Mouse (Mus musculus) left cerebral cortex, postnatal 4 days (tissue): ENCODE data around the gene Cfdp1. TPM values are rescaled to one million over a fixed set of nuclear protein-coding genes. Genes with fewer than 3 reads are reported as not detected.
A peak's percentile ranks its signal among the peaks of the same experiment; 100 is the strongest.
"Not testable (repeated sequence)": the region's sequence is repeated elsewhere in the genome, so short reads cannot be mapped to it uniquely, and the experiment has no call there.

Experiments used
- DNase-seq: peaks from one replicate; pipeline ENCODE4 v3.0.0-alpha.2; 2022
- intact Hi-C: fragments of 180-260 bp; cut with DNase I; formaldehyde crosslinking; loops from one replicate; pipeline ENCODE4 v1.15.1; 2025
- total RNA-seq, 2 experiments: library from RNA; stranded (reverse); gene quantifications; 2 replicates each; pipeline ENCODE4 v1.2.3; 2021

Cfdp1 gene
- total RNA-seq, 2 experiments from 2014 or later, result 110 to 114 TPM

DNA sequence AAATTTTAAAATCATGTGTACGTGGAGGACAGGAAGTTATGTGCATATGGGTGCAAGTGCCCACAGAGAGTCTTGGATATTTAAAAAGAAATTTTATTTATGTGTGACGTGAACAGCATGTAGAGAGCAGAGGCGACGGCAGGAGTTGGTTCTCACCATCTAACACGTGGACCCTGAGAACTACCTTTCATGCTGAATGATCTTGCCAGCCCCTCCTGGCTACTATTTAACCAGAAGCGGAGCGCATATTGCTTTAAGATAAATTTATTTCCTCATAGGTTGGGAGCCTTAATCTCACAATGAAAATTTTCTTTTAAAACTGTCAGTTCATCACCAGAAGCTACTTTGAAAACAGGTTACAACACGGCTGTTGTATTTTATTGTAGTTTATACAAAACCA is 10.6 kb upstream of the Cfdp1 start:
- intact Hi-C loops, result no loop called here
- no peak for DNase-seq

DNA sequence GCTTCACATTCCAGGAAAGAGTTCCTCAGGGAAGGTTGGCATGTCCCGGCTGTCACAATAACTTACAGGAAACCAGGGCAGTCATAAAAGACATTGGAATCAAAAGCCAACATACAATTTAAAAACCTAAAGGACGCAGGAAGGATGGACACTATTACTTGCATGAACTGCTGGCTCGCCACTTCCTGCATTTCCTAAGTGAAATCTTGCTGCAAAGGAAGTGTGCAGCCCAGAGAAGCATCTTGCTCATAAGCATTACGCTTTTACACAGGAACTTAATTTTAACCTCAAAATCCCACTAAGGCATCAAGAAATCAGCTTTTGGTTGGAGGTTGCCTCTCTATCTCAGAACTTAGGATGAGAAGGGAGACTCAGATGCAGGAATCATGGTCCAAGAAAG is 9.2 kb upstream of the Cfdp1 start:
- DNase-seq, result no peak
- intact Hi-C loops, result no loop called here

DNA sequence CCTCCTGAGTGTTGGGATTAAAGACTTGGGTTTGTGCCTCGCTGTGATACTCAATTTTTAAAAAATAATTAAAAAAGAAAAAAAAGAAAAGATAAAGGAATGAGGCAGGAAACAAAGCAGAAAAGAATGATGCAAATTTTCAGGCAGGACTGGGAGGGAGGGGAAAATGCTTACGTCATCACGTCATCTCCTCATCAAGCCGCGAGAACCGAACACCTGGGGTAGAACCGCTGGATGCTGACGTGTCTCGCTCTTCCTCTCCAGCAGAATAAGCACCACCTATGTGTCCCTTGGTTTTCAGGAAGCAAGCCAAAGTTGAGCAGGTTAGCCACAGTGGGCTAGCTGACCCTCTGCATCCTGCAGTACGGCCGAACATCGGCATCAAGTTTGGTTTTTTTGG is 1.9 kb upstream of the Cfdp1 start:
- intact Hi-C loops, result no loop called here
- DNase-seq, result no peak

DNA sequence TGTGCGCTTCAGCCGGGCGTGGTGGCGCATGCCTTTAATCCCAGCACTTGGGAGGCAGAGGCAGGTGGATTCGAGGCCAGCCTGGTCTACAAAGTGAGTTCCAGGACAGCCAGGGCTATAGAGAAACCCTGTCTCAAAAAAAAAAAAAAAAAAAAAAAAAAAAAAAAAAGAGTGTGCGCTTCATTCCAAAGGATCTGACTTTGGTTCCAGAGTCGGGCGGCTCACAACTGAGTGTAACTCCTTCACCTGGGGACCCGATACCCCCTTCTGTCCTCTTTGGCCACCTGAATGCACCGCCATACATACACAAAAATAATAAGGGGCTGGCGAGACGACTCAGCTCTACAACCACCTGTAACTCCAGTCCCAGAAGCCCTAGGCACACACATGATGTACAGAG is 872 bp downstream of the Cfdp1 start:
- DNase-seq, intact Hi-C loops: not testable (repeated sequence)

DNA sequence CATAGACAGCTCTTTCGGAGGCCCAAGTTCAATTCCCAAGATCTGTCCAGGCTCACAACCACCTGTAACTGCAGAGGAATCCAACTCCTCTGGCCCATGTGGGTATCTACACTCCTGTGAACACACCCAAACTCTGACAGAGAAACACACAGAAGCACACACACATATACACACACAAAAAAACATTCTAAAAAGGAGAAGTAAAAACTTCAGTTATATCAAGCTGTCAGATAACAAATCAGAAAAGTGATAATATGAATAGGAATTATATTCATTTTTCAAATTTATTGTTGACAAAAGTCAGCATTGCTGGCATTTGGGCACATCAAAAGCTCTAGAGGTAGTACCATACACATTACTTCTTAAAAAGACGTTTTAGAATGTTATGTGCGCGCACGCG is 7.3 kb downstream of the Cfdp1 start:
- intact Hi-C loops, result no loop called here
- no peak for DNase-seq

DNA sequence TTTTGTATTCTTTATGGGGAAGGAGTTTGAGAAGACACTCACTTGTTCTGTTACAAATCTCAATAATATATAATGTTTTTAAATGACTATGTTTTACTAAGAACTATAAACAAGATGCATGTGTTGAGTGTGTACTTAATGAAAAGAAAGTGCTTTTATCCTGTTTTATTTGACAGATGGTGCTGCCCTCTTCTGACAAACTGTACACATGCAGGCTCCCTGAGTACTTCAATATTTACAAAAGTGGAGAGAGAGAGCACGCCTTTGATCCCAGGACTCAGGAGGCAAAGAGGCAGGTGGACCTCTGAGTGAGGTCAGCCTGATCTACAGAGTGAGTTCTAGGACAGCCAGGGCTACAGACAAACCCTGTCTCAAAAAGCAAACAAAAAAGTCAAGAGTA is 18.6 kb downstream of the Cfdp1 start:
- DNase-seq, result no peak
- intact Hi-C loops, result no loop called here

DNA sequence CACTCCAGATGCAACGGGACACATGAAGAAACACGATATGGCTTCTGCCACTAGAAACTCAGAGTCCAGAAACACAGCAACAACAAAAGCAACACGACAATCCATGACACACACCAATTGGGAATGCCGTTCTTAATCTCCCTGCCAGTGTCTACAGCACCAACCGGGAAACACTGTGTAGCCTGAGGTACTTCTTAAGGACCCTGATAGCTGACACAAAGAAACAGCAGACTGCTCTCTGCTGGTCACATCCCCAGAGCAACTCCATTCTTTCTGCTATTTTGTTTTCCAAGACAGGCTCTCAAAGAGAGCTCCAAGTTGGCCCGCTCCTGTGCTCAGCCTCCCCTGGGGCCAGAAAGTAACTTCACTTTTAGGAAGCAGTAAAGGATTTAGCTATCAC is 20.1 kb downstream of the Cfdp1 start:
- intact Hi-C loops, result loop anchor here (5.0 kb wide), 1 partner anchor 157 kb away; no protein-coding TSS in a partner anchor

DNA sequence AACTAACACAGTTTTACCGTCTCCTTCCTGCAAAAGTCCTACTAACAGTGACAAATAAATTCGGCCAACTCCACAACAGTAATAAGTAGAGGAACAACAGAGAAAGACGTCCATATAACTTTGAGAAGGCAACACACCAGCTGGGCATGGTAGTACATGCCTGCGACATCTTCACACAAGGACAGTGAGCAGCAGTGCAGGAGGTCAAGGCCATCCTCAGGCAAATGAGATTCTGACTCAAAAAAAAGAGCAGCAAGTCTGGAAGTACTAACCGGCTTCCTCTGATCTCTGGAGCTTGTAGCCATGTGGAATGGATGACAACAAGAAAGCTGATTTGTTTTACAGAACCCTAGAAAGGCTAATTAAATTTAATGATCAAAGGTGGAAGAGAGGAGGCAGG is 21.1 kb downstream of the Cfdp1 start:
- intact Hi-C loops, result loop anchor here (5.0 kb wide), 1 partner anchor 156 kb away; no protein-coding TSS in a partner anchor
- DNase-seq, result no peak

More for the DNA sequence above, 20.1 kb downstream of the Cfdp1 start:
- no peak for DNase-seq

DNA sequence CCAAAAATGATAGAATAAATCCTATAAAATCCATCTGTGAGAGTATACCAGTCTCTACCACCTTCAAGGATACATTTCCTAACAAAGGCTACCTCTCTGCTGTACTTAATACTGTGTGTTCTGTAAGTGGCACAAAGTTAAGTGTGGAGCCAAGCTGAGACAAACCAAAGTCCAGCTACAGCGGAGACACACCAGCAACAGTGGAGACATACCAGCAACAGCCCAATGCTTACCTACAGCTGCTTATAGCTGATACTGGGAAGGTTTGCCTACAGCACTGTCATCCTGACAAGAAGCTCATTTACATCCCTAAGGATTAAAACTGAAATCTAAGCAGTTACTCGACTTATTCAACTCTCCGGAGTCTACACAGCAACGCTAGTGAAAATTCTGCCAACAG is 22.1 kb downstream of the Cfdp1 start:
- DNase-seq, result no peak
- intact Hi-C loops, result loop anchor here (5.0 kb wide), 1 partner anchor 155 kb away; no protein-coding TSS in a partner anchor

DNA sequence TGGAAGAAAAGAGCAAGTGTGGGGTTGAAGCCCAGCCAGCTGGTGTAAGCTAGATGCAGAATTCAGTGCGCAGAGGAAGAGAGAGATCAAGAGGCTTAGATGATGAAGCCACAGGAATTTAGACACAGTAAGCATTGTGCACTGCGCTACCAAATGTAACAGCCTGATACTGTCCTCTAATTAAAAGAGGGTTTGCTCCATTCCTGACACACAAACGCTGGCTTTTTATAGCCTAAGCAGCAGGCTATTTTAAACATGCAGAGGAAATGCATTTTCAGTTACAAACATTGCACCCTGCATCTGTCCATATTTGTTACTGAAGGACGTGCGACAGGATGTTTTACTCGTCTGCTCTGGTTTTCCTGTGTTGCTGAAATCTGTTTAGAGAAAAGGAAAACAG is 25.5 kb downstream of the Cfdp1 start:
- no peak for DNase-seq

DNA sequence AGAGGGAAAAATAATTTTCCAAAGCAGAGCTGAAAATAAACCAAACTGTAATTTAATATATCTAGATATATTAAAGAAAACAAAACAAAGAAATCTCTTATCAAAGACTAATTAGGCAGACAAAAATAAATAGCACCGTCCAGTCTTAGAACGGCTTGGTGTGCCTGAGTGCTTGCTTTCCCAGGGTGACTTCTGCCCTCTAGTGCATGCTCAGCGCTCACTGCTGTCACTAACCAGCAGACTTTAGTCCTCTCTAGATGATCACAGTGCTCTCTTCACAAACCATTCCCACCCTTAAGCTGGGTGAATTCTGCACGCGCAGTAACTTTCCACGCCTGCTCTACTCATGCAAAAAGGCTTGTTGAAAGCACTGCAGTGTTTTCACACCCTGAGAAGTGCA is 28.9 kb downstream of the Cfdp1 start:
- intact Hi-C loops, result no loop called here
- DNase-seq, result peak; percentile 30

More for the DNA sequence above, 25.5 kb downstream of the Cfdp1 start:
- intact Hi-C loops, result no loop called here

DNA sequence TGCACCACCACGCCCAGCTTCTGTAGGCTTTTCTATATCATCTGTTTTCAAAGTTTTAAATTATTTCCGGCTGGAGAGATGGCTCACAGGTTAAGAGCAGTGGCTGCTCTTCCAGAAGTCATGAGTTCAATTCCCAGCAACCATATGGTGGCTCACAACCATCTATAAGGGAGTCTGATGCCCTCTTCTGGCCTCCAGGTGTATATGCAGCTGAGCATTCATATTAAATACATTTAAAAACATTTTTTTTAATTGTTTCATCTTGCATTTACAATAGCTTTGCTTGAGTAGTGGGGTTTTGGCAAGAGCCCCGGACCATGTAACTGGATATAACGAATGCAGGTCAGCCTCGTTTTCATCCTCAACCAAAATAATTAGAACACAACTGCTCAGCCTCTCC is 29.8 kb downstream of the Cfdp1 start:
- no peak for DNase-seq
- intact Hi-C loops, result no loop called here

DNA sequence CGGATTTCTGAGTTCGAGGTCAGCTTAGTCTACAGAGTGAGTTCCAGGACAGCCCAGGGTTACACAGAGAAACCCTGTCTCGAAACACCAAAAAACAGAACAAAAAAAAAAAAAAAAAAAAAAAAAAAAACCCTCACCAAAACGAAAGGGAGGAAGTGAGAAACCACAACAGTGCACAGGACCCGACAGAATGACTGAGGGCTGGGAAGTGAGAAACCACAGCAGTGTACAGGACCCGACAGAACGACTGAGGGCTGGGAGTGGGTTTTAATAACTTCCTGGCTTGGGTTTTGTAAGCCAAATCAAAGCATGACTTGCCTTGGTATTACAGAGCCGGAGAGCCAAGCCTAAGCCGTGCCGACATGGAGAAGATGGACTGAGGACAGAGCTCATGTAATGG is 32.9 kb downstream of the Cfdp1 start:
- no peak for DNase-seq
- intact Hi-C loops, result no loop called here

DNA sequence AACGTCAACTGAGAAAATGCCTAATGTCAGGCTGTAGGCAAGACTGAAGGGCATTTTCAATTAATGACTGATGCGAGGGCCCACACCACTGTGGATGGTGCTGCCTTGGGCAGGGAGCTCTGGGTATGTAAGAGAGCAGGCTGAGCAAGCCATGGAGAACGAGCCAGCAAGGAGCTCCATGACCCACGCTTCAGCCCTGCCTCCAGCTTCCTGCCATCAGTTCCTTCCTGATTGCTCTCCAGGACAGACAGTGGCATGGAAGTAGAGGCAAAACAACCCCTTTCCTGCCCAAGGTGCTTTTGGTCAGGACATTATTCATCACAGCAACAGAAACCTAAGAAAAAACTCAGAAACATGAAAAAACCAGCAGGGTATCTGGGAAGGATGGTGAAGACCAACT is 33.4 kb downstream of the Cfdp1 start:
- DNase-seq, result no peak
- intact Hi-C loops, result no loop called here

DNA sequence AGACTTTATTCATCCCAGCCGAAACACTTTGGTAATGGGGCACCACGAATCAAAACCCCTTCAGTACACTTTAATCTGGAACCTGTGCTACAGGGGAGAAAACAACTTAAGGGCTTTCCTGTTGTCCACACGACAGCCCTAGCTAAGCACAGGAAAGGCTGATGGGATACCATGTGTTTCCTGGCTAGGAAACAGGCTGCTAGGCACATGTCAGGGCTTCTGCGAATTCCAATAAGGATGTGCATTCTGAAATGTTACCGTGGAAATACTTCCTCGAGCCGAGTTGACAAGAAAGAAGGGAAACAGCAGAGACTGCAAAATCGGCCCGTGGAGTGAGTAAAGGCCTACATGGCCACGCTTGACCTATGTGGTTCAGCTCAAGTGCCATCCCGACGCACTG is 34.1 kb downstream of the Cfdp1 start:
- intact Hi-C loops, result no loop called here
- no peak for DNase-seq

DNA sequence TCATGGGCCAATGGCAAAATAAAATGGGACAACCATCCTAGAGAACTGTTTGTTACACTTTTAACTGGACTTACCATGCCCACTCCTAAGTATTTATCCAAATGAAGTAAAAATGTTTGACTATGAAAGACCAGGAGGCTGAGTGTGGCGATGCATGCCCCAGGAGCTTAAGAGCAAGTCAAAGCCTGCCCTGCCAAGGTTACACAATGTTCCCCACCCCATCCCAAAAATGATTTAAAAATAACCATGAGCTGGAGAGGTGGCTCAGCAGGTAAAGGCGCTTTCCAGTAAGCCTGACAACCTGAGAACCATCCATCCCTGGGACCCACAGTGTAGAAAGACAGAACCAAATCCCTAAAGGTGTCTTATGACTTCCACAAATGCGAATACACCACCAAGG is 35.5 kb downstream of the Cfdp1 start:
- no peak for DNase-seq
- intact Hi-C loops, result loop anchor here (10.0 kb wide), 1 partner anchor 104 kb away; no protein-coding TSS in a partner anchor

DNA sequence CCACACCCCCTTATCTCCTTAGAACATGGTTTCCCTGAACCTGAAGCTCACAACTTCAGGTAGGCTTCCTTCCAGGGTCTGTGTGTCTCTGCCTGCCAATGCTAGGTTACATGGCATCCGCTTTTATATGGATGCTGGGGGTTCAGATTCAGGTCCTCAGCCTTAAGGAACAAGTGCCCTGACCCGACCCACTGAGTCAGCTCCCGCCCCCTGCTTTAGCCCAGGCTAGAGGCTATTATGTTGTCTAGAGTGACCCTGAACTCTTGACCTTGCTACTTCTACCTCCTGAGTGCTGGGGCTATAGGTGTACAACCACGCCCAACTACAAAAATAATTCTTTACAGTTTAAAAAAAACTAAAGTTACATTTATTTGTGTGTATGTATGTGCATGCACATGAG is 39.0 kb downstream of the Cfdp1 start:
- no peak for DNase-seq
- intact Hi-C loops, result loop anchor here (10.0 kb wide), 1 partner anchor 100 kb away; no protein-coding TSS in a partner anchor

DNA sequence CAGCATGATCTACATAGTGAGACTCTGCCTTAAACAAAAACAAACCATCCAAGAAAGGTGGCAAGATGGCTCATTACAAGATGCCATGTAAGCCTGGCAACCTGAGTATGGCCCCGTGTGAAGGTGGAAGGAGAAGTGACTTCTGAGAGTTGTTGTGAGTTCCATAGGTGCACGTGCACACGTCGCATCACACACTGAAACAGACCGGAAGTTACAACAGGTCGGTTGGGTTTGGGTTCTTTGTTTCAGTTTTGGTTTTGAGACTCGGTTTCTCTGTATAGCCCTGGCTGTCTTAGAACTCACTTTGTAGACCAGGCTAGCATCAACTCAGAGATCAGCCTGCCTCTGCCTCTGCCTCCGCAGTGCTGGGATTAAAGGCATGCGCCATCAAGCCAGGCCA is 40.3 kb downstream of the Cfdp1 start:
- DNase-seq, result no peak
- intact Hi-C loops, result loop anchor here (10.0 kb wide), 1 partner anchor 99 kb away; no protein-coding TSS in a partner anchor

DNA sequence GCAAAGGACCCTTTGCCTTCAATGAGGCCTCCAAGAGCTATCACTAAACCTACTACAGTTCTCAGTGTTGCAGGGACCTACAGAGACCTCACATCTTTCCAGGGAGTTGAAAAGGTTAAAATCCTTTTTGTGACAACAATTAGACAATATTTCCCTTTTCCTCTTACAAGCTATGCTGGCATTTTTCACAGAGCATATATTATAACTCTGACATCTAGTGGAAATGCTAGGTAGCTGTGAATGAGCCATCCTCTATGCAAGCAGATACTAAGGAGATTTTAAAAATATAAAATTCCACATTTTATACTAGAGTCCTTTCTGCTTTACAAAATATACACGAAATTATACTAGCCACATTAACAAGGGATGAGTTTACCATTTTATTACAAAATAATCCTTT is 41.3 kb downstream of the Cfdp1 start:
- DNase-seq, result no peak
- intact Hi-C loops, result loop anchor here (10.0 kb wide), 1 partner anchor 98 kb away; no protein-coding TSS in a partner anchor

DNA sequence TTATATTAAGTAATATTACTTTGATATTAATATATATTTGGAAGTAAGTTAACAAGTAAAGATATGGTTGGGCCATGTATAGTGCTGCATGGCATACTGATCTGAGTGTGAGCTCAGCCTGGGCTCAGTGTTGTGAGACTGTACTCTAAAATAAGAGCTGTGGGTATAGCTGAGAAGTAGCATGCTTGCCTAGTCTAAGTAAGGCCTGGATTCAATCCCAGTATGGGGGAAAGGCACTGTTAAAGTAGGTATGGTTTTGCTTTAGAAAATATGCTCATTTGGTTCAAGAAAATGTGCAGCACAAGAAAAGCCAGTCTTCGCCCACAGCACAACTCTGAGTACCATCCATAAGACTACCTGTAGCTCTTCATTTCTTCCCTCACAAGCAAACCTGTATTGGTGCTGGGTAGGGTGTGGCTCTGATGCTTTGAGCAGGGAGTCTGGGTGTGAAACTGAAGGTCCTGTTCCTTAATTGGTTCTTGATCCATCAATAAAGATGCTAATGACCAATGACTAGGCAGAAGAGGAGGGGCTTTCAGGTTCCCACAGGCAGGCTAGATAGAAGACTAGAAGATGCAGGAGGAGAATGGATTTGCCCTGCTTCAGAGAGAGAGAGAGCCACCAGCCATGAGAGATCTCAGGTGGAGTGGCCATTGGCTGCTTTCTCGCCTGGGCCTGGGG is 43.3 kb downstream of the Cfdp1 start:
- DNase-seq, result no peak
- intact Hi-C loops, result loop anchor here (10.0 kb wide), 1 partner anchor 96 kb away; no protein-coding TSS in a partner anchor

DNA sequence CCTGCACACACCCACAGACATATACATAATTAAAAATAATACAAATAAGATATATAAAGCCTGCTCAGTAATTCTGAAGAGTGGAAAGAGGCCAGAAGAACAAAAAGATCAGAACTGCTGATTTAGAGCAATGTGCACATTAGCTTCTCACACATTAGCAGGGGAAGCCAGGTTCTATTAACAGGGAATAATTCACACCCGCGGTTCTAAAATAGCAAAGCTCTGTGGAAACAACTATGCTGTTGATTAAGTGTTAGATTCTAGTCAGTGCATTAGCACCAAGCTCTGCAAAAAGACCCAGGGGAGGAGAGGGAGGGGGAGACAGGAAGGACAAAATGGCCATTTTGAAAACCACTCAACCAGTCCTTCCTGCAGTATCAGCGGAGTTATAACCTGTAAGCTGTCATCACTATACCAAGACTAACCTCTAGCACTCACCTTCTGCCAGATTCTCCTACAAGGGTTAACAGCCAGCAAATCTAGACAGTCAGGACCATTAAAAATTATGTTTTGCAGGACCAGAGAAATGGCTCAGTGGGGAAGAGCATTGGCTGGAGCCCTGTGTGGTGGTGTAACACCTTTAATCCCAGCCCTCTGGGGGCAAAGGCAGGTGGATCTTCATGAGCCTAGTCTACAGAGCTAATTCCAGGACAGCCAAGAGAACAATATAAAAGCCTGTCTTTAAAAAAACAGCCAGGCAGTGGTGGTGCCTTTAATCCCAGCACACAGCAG is 45.0 kb downstream of the Cfdp1 start:
- intact Hi-C loops, result no loop called here
- DNase-seq, result no peak

DNA sequence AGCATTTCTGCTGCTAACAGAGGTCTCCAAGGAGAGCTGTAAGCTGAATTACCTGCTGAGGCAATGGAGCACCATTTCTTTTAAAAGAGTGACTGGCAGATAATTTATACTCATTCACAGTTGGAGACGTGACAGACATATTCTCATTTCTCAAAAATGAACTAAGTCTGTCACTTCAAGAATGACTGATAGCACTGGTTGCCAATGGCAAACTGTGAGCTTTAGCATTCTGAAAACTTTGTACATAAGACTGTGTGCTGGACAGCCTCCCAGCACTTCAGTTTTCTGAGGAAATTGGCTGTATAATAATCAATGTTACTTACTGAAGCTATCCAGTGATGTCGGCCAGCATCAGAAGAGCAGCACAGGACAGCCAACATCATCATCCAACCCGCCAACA is 46.1 kb downstream of the Cfdp1 start:
- intact Hi-C loops, result no loop called here
- no peak for DNase-seq
